Mouse (Mus musculus) ES-CJ7 (cell line): ENCODE measurements around the gene Mgat5.

Experiments used
- DNase-seq: peaks from one replicate; pipeline ENCODE4 v3.0.0; 2011; ENCODE audit warnings: low read depth, low spot score

Gene Mgat5

DNA sequence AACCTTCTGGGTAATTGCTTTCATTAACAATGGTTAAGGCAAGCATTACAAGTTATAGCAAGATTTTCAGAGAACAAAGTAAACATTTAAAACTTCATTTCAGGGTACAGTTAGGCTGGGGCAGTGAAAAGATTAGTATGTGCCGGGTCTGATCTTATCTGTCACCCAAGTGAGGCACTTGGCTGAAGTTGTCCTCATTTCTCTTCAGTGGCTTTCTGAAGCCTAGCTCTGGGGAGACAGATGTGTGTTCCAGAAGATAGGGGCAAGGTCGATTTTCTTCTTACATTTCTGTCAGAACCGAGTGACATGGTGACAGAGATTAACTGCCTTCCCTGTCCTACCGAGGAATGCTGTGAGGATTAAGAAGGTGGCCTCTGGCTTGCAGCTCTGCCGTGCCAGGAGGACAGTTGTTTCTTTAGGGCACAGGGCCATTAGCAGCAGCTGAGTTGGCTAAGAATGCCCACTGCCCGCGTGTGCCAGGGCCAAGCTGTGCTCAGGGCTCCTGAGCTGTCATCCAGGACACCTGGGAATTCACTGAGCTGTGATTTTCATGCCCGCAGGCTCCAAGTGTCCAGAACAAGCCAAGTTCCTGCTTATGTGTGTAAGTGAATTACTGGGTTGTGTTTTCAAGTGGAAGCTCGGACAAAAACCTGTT lies 134.1 kb downstream of the Mgat5 start:
- DNase-seq = no peak

DNA sequence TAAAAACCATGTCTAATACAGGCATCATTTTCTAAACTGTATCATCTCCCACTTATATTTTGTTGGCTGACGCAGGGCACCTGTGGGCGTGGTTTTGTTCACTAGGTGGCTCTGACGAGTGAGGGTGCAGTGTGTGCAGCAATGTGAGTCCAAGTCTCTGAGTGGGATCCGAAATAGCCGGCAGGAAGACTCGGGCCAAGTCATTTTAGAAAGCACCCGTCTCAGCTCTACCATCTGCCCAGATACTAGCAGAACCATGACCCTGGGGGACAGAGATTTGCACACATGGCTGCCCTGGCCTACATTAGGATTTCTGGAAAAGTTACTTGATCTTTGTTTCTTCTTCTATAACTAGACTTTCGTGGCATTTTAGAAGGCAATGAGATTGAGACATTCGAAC lies 135.5 kb downstream of the Mgat5 start:
- DNase-seq = no peak

DNA sequence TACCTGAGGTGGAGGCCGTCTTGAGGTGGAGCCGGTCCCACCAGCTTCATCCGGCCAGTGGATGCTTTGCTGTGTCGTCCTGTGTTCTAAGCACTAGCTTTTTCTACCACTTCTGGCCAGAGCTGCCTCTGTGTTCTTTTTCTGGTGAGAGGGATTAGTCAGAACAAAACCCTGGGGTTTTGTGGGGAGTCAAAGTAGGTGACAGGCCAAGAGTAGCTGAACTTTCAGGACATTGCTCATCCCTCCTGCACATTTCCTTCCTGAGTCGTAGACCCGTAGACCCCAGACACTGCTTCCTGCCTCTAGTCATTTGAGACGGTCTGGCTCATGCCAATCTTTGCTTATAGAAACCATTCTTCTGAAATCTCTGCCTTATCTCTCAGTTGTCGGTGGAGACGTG lies 140.1 kb downstream of the Mgat5 start:
- no peak for DNase-seq

DNA sequence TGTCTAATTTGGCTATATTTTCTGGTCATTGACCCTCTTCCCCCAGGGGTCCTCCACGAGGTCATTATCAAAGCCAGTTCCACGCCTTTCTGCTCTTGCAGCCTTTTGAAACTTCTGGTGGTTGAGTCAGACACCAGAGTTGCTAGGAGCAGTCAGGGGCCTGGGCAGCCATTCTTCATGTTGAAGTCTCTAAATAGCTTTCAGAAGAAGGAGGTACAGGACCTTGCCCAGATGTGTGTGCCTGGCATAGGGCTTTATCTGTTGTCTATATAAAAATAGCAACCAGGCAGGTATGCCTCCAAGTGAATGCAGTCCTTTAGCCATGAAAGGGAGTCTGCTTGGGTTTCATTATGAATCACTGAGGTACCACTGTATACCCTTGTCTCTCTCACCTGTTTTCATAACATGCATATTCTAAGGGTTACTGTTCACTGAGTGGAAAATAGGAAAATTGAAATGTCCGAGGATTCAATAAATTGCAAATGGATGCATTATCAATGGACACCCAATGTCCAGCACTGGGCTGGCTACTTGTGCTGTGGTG lies 141.9 kb downstream of the Mgat5 start:
- DNase-seq = no peak

DNA sequence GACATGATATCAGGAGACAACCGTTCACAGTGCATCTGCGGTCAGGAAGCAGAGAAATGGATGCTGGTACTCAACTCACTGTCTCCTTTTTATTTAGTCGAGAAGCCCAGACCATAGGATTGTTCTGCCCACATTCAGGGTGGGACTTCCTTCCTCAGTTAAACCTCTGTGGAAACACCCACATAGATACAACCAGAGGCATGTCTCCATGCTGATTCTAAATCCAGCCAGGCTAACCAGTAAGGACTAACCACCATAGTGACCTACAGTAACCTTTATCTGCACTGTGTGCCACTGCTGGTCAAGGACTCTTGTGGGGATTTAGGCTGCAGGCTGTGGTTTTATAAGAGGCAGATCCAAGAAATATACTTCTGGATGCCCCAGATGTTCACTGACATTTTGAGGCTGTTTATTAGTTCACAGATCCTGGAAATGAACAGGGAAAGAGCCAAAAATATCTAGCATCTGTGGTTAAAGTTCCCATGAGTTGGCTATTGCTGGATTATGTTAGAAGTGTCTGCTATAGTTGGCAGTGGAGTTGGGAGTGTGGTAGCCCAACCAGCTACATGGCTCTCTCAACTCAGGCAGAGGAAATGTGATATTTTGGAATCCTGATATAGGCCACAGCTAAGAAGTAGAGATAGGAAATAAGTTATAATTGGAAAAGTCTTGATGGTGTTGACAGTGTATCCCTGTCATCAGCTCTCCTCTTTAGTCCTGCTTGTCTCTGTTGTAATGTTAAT lies 143.2 kb downstream of the Mgat5 start:
- no peak for DNase-seq

DNA sequence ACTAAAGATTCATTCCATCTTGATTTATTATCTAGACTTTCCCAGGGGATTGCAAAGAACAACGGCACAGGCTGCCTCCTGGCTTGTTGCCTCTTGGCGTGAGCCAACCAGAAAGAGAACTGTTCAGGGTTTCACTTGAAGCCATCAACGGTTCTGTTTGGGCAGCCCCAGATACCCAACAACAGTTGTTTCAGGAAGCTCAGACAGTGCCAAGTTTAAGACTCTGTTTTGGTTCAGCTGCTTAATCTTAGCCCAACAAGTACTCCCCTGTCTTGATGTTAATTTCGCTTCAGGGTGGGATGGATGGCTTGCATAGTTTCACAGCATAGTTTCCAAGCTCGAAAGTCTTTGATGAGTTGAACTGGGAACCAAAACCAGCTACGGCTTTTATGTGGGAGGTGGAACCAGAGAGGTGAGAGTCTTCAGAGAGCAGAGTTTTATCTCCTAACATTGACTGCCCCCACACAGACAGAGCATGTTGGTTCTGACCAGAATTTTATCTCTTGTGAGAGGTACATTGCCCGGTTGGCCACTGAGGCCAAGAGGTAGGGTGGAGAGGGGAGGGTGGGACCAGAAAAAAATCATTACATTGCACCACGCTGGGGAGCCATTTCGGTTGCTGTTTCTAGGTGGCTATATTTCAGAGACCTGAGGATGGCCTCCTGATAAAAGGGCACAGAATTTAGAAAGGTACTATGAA lies 144.0 kb downstream of the Mgat5 start:
- DNase-seq = no peak

DNA sequence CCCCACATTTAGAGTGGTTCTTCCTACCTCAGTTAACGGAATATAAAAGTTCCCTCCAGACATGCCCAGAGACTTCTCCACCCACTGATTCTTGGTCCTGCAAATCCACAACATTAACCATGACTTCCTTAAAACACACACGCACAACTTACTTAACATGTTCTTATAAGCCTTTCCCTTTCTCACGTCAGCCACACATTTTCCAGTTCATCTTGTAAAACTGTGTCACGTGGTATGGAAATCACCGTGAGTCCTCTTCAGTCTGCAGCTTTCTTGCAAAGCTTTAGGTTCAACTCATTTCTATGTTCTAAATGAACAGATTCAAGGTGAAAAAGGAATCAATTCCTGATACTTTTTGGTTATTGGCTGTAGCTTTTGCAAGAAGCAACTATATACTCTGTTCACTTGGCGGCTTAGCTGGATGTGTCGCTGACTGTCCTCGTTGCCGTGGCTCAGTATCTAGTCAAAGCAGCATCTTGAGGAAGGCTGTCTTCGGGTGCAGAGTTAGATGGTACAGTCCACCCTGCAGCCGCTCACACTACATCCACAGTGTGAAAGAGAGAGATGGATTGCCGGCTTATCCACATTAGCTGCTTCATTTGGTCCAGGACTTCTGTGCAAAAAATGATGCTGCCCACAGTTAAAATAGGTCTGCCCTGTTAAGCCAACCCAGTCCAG lies 146.7 kb downstream of the Mgat5 start:
- no peak for DNase-seq

DNA sequence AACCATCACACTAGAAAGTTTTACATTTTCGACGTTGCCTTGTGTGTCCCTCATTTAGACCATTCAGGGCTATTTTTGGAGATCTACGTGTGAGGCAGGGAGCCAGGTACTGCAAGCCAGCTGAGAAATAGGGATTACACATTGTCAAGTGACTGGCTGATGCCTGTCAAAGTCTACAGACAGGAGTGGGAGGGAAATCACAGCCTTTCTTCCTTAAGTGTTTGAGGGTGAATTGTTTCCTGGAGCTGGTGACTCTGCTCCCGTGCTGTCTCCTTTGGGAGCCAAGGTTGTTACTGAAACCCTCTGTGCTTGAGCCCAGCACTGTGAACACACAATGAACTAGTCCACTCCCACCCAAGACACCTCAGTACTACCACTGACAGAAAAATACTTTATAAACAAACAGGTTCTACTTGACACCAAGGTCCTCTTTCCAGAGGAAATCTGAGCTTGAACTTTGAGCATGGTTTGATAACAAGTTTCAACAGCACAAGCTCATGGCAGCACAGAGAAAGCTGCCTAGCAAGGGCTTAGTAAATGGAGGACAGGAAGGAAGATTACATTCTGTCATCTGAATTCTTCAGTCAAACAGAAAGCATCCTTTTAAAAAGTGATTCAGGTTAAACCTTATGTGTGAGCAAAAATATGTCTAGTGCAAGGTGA lies 147.4 kb downstream of the Mgat5 start:
- no peak for DNase-seq

DNA sequence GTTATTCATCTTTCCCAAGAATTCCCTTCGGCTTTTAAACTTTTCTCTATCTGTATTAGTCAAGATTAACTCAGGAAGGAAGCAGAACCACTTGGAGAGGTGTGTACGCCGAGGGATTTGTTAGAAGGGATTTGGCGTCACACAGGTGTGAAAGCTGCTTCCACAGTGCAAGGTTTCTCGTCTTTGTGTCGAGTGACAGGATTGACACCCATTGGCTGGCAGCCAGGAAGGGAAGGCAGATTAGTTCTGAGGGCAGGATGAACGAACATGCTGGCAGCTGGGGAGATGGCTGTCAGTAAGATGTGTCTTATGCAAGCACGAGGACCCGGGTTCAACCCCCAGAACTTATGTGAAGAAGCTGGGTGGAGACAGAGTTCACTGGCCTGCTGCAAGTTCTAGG lies 148.6 kb downstream of the Mgat5 start:
- DNase-seq = no peak

DNA sequence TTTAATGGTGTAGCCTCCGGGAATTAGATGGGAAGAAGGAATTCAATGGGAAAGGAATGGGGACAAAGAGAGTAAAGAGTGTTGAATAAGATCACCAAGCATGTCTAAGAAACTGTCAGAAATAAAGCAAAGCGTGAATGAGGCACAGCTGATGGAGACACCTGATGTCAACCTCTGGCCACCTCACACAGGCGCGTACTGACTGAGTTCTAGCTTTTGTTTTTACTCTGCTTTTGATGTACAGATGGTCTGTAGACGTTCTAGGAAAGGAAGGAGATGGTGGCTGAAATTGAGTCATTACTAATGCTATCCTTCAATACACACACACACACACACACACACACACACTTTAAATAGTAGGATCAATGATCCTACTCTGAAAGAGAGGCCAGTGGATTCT lies 149.3 kb downstream of the Mgat5 start:
- DNase-seq = no peak

DNA sequence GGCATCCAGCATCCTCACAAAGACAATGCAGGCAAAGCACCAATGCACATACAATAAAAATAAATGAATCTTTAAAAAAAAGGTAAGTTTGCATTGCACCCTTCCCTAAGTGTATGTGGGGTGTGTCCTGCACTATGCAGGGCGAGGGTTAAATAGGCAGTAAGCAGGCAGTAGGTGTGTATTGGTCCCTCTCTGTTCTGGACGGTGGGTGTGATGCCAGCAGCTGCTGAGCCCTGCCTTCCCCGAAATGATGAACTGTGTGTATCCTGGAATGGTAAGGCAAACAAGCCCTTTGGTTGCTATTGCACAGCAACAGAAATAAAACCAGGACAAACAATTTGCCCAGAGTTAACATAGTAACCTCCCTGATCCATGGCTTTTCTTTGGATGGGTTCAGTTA lies 150.2 kb downstream of the Mgat5 start:
- no peak for DNase-seq

DNA sequence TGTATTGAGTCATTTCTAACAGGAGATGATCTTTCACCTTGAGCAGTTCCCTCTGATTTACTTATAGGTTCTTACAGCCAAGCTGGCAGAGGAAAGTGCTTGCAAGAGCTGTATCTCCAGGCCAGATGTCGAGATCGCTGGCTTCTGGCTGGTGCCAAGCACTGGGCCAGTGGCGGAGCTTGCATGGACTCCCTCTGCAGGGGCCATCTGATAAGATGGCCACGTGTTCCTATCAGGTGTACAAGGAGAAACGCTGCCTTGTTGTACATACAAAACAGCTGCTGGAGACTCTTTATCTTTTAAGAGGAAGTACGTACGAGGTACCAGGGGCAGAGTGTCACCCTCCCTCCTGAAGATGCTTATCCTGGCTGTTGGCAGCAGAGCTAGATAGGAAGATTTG lies 158.8 kb downstream of the Mgat5 start:
- DNase-seq = no peak

DNA sequence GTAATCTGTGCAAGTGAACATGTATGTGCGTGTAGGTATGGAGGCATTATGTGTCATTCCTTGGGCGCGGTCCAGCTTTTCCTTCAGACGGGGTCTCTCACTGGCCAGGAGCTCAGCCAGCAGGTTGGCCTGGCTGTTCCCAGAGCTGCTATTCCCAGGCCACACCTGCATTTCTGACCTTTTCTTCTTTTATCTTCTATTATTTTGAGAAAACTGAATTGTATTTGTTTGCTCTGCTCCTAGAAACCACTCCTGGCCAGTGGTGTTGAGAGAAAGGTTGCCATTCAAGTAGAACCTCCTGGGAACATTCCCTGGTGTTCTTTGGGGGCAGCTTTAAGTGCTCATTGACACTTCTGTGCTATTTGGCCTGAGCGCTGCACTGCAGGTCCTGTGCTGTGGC lies 160.9 kb downstream of the Mgat5 start:
- no peak for DNase-seq

DNA sequence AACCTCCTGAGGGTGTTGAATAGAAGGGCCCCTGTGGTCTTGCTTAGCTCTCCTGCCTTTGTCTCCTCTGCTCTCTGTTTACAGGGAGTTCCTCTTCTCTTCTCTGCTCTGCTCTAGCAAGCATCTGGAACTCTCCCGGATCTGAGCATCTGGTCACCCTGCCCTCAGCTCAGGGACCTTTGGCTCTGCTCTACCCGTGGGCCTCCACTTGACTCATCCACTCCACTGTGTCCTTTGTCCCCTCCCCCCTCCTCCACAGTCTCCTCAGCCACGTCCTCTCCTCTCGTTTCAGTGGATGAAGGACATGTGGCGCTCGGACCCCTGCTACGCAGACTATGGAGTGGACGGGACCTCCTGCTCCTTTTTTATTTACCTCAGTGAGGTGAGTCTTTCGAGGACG lies 161.3 kb downstream of the Mgat5 start:
- DNase-seq = no peak

DNA sequence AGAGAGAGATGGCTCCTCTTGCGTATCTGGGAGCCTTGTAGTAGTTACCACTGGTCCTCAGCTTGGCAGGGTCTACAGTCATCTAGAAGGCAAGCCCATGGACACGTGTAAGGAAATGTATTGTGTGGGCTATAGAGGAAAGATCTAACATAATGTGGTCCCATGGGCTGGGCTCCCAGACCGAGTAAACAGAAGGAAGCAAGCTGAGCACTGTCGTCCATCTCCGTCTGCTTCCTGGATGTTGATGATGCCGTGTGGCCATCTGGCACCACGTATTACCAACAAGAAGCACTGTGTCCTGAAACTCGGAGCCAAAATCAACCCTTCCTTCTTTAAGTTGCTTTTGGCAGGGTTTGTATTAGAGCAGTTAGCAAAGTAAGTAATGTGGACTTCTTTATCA lies 163.7 kb downstream of the Mgat5 start:
- no peak for DNase-seq

DNA sequence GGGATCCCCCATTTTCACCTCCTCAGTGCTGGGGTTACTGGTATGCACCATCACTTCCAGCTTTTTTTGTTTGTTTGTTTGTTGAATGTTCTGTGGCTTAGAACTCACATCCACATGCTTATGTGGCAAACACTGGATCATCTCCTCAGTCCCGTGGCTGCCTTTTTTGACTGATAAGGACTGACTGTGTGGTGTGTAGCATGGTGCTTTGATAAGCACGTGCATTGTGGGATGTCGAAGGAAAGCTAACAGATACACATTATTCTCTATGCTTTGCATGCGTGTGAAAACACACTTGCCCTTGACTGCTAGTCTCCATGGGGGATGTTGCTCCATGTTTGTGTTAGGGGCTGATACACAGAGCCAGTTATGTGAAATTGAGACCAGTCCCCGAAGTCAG lies 164.7 kb downstream of the Mgat5 start:
- DNase-seq = no peak

DNA sequence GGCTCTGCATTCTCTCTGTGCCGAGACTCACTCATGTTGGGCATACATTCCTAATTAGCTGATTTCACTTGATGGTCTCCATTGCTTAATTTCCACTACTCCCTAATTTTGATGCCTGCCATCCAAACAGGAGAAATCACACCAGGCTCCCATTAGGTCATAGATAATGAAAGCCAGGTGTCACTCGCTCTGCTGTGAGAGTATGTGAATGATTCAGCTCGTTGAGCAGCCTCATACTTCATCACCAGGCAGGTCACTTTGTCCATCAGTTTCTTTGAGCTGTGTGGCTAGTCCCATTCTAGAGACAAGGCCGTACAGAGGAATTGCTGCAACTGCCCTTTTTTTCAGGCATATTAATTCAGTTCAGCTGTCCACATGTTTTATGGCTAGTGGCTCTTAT lies 167.3 kb downstream of the Mgat5 start:
- DNase-seq = no peak

DNA sequence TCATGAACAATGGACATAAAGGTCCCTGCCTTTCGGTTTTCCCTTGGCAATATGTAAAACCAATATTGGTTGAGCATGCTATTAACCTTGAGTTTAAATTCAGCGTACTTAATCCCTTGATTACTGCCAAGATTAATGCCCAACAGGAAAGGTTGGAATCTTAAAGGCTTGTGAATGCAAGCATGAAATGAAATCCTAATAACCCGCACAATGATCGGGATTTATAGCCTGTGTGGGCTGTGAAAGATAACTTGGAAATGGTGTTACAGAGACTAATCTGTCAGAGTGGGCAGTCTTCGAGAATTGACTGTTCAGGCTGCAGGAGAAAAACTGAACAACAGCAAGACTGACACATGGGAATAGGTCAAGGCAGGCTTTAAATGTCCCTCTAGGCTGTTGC lies 168.7 kb downstream of the Mgat5 start:
- DNase-seq = no peak

DNA sequence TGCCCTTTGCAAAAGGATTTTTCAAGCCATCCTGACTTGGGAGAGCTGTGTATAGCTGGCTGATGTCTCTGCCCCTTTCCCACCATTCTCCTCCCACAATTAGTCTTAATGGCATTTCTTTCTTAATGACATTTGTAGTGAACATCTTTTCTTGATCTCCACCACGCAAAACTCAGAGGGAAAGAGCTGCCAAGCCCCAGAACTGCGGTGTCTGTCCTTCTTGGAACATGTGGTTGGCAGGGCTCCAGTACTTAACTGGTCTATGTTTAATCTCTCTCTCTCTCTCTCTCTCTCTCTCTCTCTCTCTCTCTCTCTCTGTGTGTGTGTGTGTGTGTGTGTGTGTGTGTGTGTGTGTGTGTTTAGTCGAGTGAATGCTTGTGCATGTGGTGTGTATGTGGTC lies 169.3 kb downstream of the Mgat5 start:
- DNase-seq = no peak

DNA sequence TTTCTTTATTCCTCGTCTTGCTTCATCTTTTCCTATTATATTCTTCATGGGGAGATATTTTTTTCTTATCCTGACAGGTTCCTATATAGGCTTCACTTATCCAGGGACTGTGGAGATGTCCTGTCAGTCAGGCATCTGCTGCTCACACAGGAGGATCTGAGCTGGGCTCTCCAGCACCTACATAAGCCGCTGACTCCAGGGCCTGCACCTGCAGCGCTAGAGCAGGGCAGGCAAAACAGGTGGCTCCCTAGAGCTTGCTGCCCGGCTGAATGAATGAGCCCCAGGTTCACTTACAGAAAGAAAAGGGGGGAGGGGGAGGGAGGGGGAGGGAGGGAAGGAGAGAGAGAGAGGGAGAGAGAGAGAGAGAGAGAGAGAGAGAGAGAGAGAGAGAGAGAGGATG lies 175.3 kb downstream of the Mgat5 start:
- DNase-seq = no peak

DNA sequence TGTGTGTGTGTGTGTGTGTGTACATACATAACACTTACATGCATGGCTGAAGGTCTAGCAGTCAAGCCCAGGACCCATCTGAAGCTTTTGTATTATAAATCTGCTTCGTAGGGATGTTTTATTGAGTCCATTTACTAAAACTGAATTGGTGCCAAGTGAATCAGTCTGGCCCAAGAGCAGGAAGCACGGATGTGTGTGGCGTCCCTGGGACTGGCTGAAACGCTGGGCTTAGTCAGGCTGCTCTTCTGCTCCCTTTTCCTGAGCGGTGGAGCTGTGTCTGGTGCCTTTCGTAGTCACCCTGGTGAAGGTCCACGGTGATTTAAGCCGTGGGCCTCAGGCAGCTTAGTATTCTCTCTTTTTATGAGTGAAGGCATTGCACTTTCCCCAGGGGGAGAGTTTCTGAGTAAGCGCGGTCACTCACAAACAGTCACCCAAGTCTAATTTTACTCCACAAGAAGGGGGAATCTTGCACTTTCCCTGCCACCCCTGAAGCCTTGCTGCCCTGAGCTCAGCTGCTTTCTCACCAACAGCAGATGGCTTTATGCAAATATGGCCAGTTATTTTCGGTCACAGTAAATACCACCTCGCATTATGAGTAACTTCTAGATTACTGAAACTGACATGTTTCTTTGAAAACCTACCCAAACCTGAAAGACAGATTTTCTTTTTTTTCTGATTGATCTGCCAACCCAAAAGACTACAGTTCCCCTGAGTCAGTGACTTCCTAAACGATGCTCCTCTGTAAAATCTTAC lies 176.1 kb downstream of the Mgat5 start:
- DNase-seq = no peak
